Mouse (Mus musculus) C2C12 (cell line): ENCODE measurements around the gene Sh2d6.

Source experiments
- CTCF ChIP-seq: IDR thresholded peaks from one replicate; pipeline ENCODE4 v1.5.1; 2011; ENCODE audit not compliant: control insufficient read depth, insufficient read depth, insufficient read length
- MAX ChIP-seq: IDR thresholded peaks from one replicate; pipeline ENCODE4 v1.6.1; 2011; ENCODE audit warnings: mild to moderate bottlenecking, control low read depth
- MYOG ChIP-seq: IDR thresholded peaks from one replicate; pipeline ENCODE4 v1.6.1; 2011; ENCODE audit not compliant: control insufficient read depth, insufficient read length; ENCODE audit errors: extremely low read depth

- TF ChIP-seq CTCF = no peak
- no peak for TF ChIP-seq MAX
- no peak for TF ChIP-seq MYOG
These were observed 34.2 kb downstream of the Sh2d6 start for GRCm38 (mm10) chr6:72487282-72487681.
